Mouse (Mus musculus) intestine, postnatal 0 days (tissue): ENCODE measurements around the gene Sstr4. TPM values are rescaled to one million over a fixed set of nuclear protein-coding genes. Genes with fewer than 3 reads are reported as not detected.

Experiments
- ATAC-seq: fragments of 200-750 bp; cut with Nextera tagmentation; 2 replicates; pipeline ENCODE4 v1.8.0; 2017; ENCODE audit warnings: mild to moderate bottlenecking, moderate TSS enrichment, moderate library complexity
- H3K27ac ChIP-seq: fragments of 300-500 bp; sonication (generic); 2 replicates; pipeline ENCODE4 v1.5.1; 2014; ENCODE audit warnings: mild to moderate bottlenecking, low read depth, low read length, moderate library complexity
- H3K27me3 ChIP-seq: fragments of 300-500 bp; sonication (generic); replicated peaks from 2 replicates; pipeline ENCODE4 v1.6.1; 2014; ENCODE audit warnings: low read length, mixed read lengths; ENCODE audit not compliant: control insufficient read depth, insufficient read depth
- H3K36me3 ChIP-seq: fragments of 300-500 bp; sonication (generic); 2 replicates; pipeline ENCODE4 v1.6.1; 2014; ENCODE audit warnings: mild to moderate bottlenecking, moderate library complexity; ENCODE audit not compliant: control insufficient read depth, insufficient read depth
- H3K4me1 ChIP-seq: fragments of 300-500 bp; sonication (generic); replicated peaks from 2 replicates; pipeline ENCODE4 v1.6.1; 2014; ENCODE audit warnings: antibody characterized with exemption, low read length, mixed read lengths; ENCODE audit not compliant: control insufficient read depth, insufficient read depth
- H3K4me2 ChIP-seq: fragments of 300-500 bp; sonication (generic); replicated peaks from 2 replicates; pipeline ENCODE4 v1.6.1; 2014; ENCODE audit warnings: low read depth, mild to moderate bottlenecking, moderate library complexity
- H3K4me3 ChIP-seq: fragments of 300-500 bp; sonication (generic); 2 replicates; pipeline ENCODE4 v1.5.1; 2014; ENCODE audit warnings: low read depth, low read length
- H3K9ac ChIP-seq: fragments of 300-500 bp; sonication (generic); 2 replicates; pipeline ENCODE4 v1.6.1; 2014; ENCODE audit warnings: mild to moderate bottlenecking, low read depth, low read length
- H3K9me3 ChIP-seq: fragments of 300-500 bp; sonication (generic); 2 replicates; pipeline ENCODE4 v1.6.1; 2016; ENCODE audit warnings: mixed run types; ENCODE audit not compliant: control insufficient read depth
- CTCF ChIP-seq: sonication (generic); IDR thresholded peaks from 2 replicates; pipeline ENCODE4 v1.5.1; 2016; ENCODE audit warnings: low read depth, mild to moderate bottlenecking, control low read depth, antibody characterized with exemption, moderate library complexity
- WGBS: fragments of 180-500 bp; shearing (Covaris S2); extraction: QIAGEN DNeasy Blood & Tissue Kit; methylation state at CpG from one replicate; pipeline ENCODE4 v1.1.7; 2014; 5-methylcytosine and 5-hydroxymethylcytosine counted together
- polyA plus RNA-seq: library from polyadenylated mRNA; unstranded; fragments of >200 nt; fragmentation: Nextera tagmentation; extraction: Ambion mirVana; gene quantifications from 2 replicates; pipeline ENCODE4 v1.2.1, GENCODE M21; 2015

Sstr4 gene
- polyA plus RNA-seq, 1 experiment from 2014 or later = 0.78 TPM

DNA sequence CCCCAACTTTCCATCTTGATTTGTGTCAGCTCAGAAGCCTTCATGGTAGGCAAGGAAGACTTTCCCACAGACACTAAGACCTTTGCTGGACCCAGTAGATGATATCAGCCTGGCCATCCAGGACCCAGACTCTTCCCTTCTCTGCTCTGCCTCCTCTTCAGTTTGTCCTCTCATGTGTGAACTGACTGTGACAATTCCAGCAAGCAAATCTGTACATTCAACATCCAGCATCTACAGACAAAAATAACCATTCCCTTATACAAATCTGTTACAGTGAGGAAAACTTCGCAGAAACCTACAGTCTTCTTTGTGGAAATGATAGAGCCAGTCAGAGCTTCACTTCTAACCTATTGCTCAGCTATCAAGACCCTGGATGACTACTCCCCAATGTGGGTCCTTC, 38.0 kb upstream of the Sstr4 start:
- no peaks in the 10 kb centered on the region for H3K27me3 ChIP-seq
- H3K9ac ChIP-seq = no peak overlapping the region
- no peak for ATAC-seq
- TF ChIP-seq CTCF = no peak
- no peak overlapping the region for H3K4me2 ChIP-seq
- H3K9me3 ChIP-seq = no peaks in the 10 kb centered on the region
- no peaks in the 10 kb centered on the region for H3K36me3 ChIP-seq
- no peak overlapping the region for H3K27ac ChIP-seq
- 0 out of 2 replicates have a peak, but pooled peaks cover 2% of the 10 kb centered on the region for H3K4me1 ChIP-seq
- no peak overlapping the region for H3K4me3 ChIP-seq
- WGBS = 84% methylated on average over 1 of the region's 1 CpGs

DNA sequence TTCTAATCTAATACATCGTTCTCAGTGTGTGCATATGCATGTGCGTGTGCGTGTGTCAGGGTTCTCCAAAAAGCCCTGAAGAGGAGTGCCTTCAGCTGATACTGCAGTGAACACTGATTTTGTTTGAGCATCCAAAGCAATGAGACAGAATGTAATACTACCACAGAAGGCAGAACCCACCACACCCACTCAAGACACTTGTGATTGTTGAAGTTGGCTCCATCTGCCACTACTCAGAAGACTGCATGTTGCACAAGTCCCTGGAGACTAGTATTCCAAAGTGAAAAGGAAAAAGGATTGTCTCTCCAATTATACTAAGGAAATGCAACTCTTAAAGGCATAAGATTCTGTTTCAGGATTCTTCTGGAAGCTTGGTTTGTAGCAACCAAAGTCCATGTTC, 30.6 kb upstream of the Sstr4 start:
- H3K4me1 ChIP-seq = no peaks in the 10 kb centered on the region
- ATAC-seq = no peak
- no peaks in the 10 kb centered on the region for H3K27me3 ChIP-seq
- no peak overlapping the region for H3K4me2 ChIP-seq
- no peaks in the 10 kb centered on the region for H3K9me3 ChIP-seq
- whole genome bisulfite sequencing = 89% methylated on average over 3 of the region's 3 CpGs
- H3K4me3 ChIP-seq = no peak overlapping the region
- H3K27ac ChIP-seq = no peak overlapping the region
- no peak overlapping the region for H3K9ac ChIP-seq
- no peaks in the 10 kb centered on the region for H3K36me3 ChIP-seq
- no peak for TF ChIP-seq CTCF

DNA sequence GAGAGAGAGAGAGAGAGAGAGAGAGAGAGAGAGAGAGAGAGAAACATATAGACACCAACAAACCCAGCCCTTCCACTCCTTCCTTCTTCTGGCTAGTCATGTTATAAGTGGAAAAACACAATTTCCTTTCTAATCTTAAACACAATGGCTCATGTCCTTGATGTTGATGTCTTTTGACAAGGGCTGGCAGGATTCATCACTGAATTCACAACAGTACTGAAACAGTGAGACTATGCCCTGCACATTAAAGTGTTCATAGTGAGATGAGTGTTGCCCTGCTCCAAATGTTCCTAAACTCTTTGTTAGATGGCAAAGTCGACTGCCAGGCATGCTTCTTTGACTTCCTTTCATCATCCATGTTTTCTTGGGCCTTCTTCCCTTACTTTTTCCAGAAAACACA, 29.9 kb upstream of the Sstr4 start:
- no peak overlapping the region for H3K27ac ChIP-seq
- 53% methylated on average over 1 of the region's 1 CpGs for whole genome bisulfite sequencing
- H3K9me3 ChIP-seq = no peaks in the 10 kb centered on the region
- no peak overlapping the region for H3K4me2 ChIP-seq
- no peaks in the 10 kb centered on the region for H3K27me3 ChIP-seq
- ATAC-seq = no peak
- TF ChIP-seq CTCF = no peak
- no peak overlapping the region for H3K9ac ChIP-seq
- H3K36me3 ChIP-seq = no peaks in the 10 kb centered on the region
- H3K4me3 ChIP-seq = no peak overlapping the region
- H3K4me1 ChIP-seq = no peaks in the 10 kb centered on the region

DNA sequence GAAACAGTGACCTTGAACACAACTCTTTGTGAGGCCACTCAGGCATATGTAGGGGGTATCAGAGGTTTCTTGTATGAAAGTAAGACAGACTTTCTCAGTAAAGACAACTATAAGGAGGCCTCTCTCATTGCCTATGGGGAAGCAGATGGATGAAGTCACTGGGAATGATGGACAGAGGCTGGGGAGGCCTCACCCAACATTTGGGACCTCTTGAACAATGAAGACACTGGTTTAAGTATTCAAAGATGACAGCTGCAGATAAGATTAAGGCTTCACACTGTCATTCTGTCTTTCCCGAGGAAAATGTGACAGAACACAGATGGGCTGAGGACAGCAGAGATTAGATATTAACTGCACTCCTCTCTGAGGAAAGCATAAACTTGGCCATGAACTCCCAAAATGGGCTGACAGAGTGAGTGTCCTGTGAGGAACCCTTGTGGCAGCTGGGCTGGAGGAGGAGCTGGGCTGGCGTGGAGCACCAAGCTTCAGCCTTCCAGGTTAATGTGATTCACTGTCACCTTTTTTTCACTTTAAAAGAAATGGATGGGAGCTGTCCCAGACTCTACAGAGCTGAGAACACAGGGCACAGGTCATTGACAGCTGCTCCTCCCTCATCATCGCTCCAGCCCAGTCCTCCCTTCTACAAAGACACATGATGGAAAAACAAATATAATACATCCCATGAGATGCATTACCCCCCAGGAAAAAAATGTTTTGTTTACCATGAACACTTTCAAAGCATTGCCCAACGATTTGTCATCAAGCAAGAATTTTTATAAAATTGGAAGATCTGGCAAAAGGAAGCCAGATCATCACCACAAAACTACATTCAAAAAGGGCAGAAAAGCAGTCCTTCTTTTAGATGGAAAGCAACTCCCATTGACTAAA, 23.2 kb upstream of the Sstr4 start:
- Histone ChIP-seq H3K4me1 (no peaks in the 10 kb centered on the region), H3K36me3 (no peaks in the 10 kb centered on the region), H3K9me3 (no peaks in the 10 kb centered on the region), H3K9ac (no peak overlapping the region), H3K4me2 (no peak overlapping the region), H3K27ac (no peak overlapping the region), H3K4me3 (no peak overlapping the region), H3K27me3 (no peaks in the 10 kb centered on the region)
- no peak for TF ChIP-seq CTCF
- WGBS = 53% methylated on average over 4 of the region's 4 CpGs
- no peak for ATAC-seq

- H3K9me3 ChIP-seq = no peaks in the 10 kb centered on the region
- no peaks in the 10 kb centered on the region for H3K27me3 ChIP-seq
- H3K4me1 ChIP-seq = no peaks in the 10 kb centered on the region
- no peaks in the 10 kb centered on the region for H3K36me3 ChIP-seq
- TF ChIP-seq CTCF = no peak
- no peak overlapping the region for H3K4me3 ChIP-seq
- WGBS = 34% methylated on average over 2 of the region's 2 CpGs
- H3K4me2 ChIP-seq = no peak overlapping the region
- ATAC-seq = no peak
- no peak overlapping the region for H3K9ac ChIP-seq
- H3K27ac ChIP-seq = no peak overlapping the region
Observed at GRCm38 (mm10) chr2:148373602-148374071, 21.5 kb upstream of the Sstr4 start.

GRCm38 (mm10) chr2:148375326-148376150, 19.6 kb upstream of the Sstr4 start:
- H3K9ac ChIP-seq = no peak overlapping the region
- no peaks in the 10 kb centered on the region for H3K27me3 ChIP-seq
- H3K36me3 ChIP-seq = no peaks in the 10 kb centered on the region
- no peak for ATAC-seq
- peak; percentile 80 for TF ChIP-seq CTCF
- WGBS = 75% methylated on average over 10 of the region's 10 CpGs
- H3K27ac ChIP-seq = no peak overlapping the region
- no peaks in the 10 kb centered on the region for H3K4me1 ChIP-seq
- no peak overlapping the region for H3K4me3 ChIP-seq
- H3K9me3 ChIP-seq = no peaks in the 10 kb centered on the region
- no peak overlapping the region for H3K4me2 ChIP-seq
